Mouse (Mus musculus): ENCODE results near the gene Syt17.

DNA sequence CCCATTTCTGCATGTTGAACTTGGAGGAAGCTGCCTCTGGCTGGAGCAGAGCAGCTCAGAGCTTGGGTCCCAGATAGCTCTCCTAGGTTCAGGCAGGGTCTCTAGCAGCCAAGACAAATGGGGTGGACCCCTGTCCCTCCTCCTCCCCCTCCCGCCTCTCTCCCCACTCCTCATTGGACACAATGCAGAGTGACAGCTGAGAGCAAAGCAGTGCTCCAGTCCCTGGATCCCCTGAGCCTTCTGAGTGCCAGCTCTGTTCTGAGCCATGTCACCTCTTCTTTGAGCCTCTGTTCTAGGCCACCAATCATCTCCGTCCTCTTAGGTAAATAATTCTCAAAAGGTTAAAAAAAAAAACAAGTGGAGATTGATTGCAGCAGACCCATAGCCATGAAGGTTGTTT is 78.3 kb downstream of the Syt17 start:
- no peak for TF ChIP-seq POLR2A (IDR thresholded peaks at IDR 0.05; ENCODE audit: borderline replicate concordance, extremely low read depth, insufficient read depth, insufficient read length, poor library complexity, severe bottlenecking)
- no peak for TF ChIP-seq CTCF (IDR thresholded peaks at IDR 0.05; ENCODE audit: borderline replicate concordance, extremely low read depth, insufficient read depth, insufficient read length)

Measured in brain, embryonic 14.5 days (tissue).